12 mouse cellular contexts compared by ENCODE assay signal in genomic region chr8:127958351-127959044, GRCm38 (mm10).
"Had no signal": no experiment of that assay in that cellular context is flagged by ENCODE, and none has a peak within 500 bp of the region (broad histone marks: within the 10 kb centered on the region; RNA-seq: fewer than 3 reads in every experiment).

No protein-coding gene starts in this region.

- ATAC-seq: lung, postnatal 0 days had no signal

- H3K9ac ChIP-seq: liver, embryonic 15.5 days; midbrain, embryonic 12.5 days; neural tube, embryonic 13.5 days had no signal

- H3K4me1 ChIP-seq: limb, embryonic 10.5 days; liver, embryonic 15.5 days had no signal

- H3K27me3 ChIP-seq: liver, embryonic 15.5 days; midbrain, embryonic 12.5 days; neural tube, embryonic 13.5 days had no signal

- DNase-seq: layer of hippocampus, adult 9-11 months; lung, adult 2 months; lung, postnatal 36 days; right cerebral cortex, postnatal 14 days; thymus, postnatal 36 days had no signal

- H3K4me3 ChIP-seq: limb, embryonic 10.5 days; liver, embryonic 15.5 days; midbrain, embryonic 12.5 days; neural tube, embryonic 13.5 days had no signal

- H3K27ac ChIP-seq: kidney, postnatal 0 days; limb, embryonic 10.5 days; liver, embryonic 15.5 days; midbrain, embryonic 12.5 days; neural tube, embryonic 13.5 days had no signal

- H3K9me3 ChIP-seq: limb, embryonic 10.5 days; liver, embryonic 15.5 days; midbrain, embryonic 12.5 days; neural tube, embryonic 13.5 days had no signal

- H3K36me3 ChIP-seq: limb, embryonic 10.5 days; liver, embryonic 15.5 days; midbrain, embryonic 12.5 days; neural tube, embryonic 13.5 days had no signal

- H3K4me2 ChIP-seq: liver, embryonic 11.5 days; liver, embryonic 15.5 days; midbrain, embryonic 12.5 days; neural tube, embryonic 13.5 days had no signal
